Mouse (Mus musculus): ENCODE measurements around the gene Ugt1a10. TPM values are rescaled to one million over a fixed set of nuclear protein-coding genes. Genes with fewer than 3 reads are reported as not detected.
A peak's percentile ranks its signal among the peaks of the same experiment; 100 is the strongest.

Ugt1a10 gene
- polyA plus RNA-seq, 2 experiments: not detected

DNA sequence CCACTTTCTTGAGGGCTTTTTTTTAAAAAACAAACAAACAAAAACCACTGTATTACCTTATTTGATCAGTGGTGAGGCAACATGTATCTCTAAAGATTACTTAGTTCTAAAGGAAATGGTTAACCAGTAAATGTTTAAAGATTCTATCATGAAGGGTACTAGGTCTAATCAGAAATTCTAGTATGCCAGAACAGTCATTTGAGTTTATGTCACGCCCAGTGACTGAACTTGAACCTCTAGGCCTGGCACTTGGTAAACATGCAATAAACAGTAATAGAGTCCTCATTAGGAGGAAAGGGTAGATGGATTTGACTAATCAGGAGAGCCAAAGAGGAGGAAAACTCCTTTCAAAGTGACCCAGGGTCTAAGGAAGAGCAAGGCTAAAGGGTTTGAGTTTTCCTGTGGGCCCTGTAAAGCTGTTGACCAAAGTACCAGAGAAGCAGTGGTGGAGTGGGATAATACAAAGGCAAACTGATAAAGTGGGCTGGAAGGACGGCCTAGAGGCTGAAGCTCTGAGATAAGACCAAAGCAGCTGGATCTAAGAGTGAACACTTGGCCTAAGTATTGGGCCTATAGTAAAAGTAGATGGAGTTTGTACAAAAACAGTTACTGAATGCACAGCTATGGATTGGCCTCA lies 151.8 kb downstream of the Ugt1a10 start:
- ATAC-seq (ENCODE audit: low FRiP score, low read depth) (no peak), DNase-seq (ENCODE audit: low spot score) (no peak)
- Histone ChIP-seq H3K27me3 (ENCODE audit: control insufficient read depth, insufficient read depth, low read length) (no peaks in the 10 kb centered on the region), H3K4me1 (ENCODE audit: control insufficient read depth, insufficient read depth, low read length) (peaks cover 3% of the 10 kb centered on the region; the same call in 1 of the 2 replicates), H3K27ac (replicated peaks; ENCODE audit: low read depth, low read length) (no peak overlapping the region), H3K36me3 (ENCODE audit: control insufficient read depth, insufficient read depth, low read length) (no peaks in the 10 kb centered on the region), H3K9me3 (ENCODE audit: control insufficient read depth, low read length) (peaks cover 19% of the 10 kb centered on the region), H3K9ac (ENCODE audit: low read depth, low read length, severe bottlenecking) (no peak overlapping the region), H3K4me2 (replicated peaks; ENCODE audit: low read depth, low read length, severe bottlenecking) (no peak overlapping the region), H3K4me3 (replicated peaks; ENCODE audit: low read length) (no peak overlapping the region)
- WGBS: 71% methylated on average over 2 of the region's 2 CpGs
- TF ChIP-seq POLR2A (IDR thresholded peaks at IDR 0.05; ENCODE audit: borderline replicate concordance, extremely low read depth, insufficient read depth, insufficient read length): no peak

GRCm38 (mm10) chr1:88211812-88212211 lies 156.6 kb downstream of the Ugt1a10 start, which contains the start of gene Ugt1a1:
Gene Ugt1a1, plus strand, starts transcription at chr1:88211959.
- no peak within 1 kb of the TSS for H3K27ac ChIP-seq (replicated peaks; ENCODE audit: low read depth, low read length)
- H3K36me3 ChIP-seq (ENCODE audit: control insufficient read depth, insufficient read depth, low read length): no peaks in the 10 kb centered on the region
- peaks cover 52% of the 10 kb centered on the region for H3K9me3 ChIP-seq (ENCODE audit: control insufficient read depth, low read length)
- no peaks in the 10 kb centered on the region for H3K27me3 ChIP-seq (ENCODE audit: control insufficient read depth, insufficient read depth, low read length)
- H3K9ac ChIP-seq (ENCODE audit: low read depth, low read length, severe bottlenecking): no peak within 1 kb of the TSS
- WGBS: 68% methylated on average over 8 of the region's 8 CpGs
- ATAC-seq (ENCODE audit: low FRiP score, low read depth) (no peak), DNase-seq (ENCODE audit: low spot score) (peak; percentile 80)
- TF ChIP-seq POLR2A (IDR thresholded peaks at IDR 0.05; ENCODE audit: borderline replicate concordance, extremely low read depth, insufficient read depth, insufficient read length): no peak
- H3K4me1 ChIP-seq (ENCODE audit: control insufficient read depth, insufficient read depth, low read length): no peaks in the 10 kb centered on the region
- H3K4me3 ChIP-seq (replicated peaks; ENCODE audit: low read length): no peak within 1 kb of the TSS
- H3K4me2 ChIP-seq (replicated peaks; ENCODE audit: low read depth, low read length, severe bottlenecking): no peak within 1 kb of the TSS

GRCm38 (mm10) chr1:88212341-88213045 lies 157.3 kb downstream of the Ugt1a10 start:
- peak; percentile 2; the same call in 1 of the 2 replicates for ATAC-seq (ENCODE audit: low FRiP score, low read depth)
- Histone ChIP-seq H3K27me3 (ENCODE audit: control insufficient read depth, insufficient read depth, low read length) (no peaks in the 10 kb centered on the region), H3K4me2 (replicated peaks; ENCODE audit: low read depth, low read length, severe bottlenecking) (no peak overlapping the region), H3K4me1 (ENCODE audit: control insufficient read depth, insufficient read depth, low read length) (no peaks in the 10 kb centered on the region), H3K9me3 (ENCODE audit: control insufficient read depth, low read length) (peaks cover 59% of the 10 kb centered on the region), H3K4me3 (replicated peaks; ENCODE audit: low read length) (no peak overlapping the region), H3K9ac (ENCODE audit: low read depth, low read length, severe bottlenecking) (no peak overlapping the region), H3K27ac (replicated peaks; ENCODE audit: low read depth, low read length) (no peak overlapping the region), H3K36me3 (ENCODE audit: control insufficient read depth, insufficient read depth, low read length) (no peaks in the 10 kb centered on the region)
- TF ChIP-seq POLR2A (IDR thresholded peaks at IDR 0.05; ENCODE audit: borderline replicate concordance, extremely low read depth, insufficient read depth, insufficient read length): no peak
- peak; percentile 9 for DNase-seq (ENCODE audit: low spot score)
- 62% methylated on average over 8 of the region's 8 CpGs for WGBS

DNA sequence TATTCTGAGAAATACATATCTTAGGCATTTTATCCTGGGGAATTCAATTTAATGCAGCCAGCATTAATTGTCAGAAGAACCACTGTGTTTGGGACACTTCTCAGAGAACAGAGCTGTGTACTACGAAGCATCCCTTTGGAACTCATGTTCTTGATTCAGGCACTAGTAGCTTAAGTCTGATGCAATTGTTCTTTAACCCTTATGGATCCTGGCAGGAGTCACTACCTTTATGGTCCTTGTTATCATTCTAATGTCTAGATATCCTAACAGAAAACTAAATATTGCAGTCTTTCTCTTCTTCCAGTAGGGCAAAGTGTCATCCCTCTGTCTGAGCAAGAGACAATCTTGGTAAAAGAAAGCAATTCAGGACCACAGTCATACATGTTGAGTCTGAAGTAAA lies 157.9 kb downstream of the Ugt1a10 start:
- Histone ChIP-seq H3K36me3 (ENCODE audit: control insufficient read depth, insufficient read depth, low read length) (no peaks in the 10 kb centered on the region), H3K4me3 (replicated peaks; ENCODE audit: low read length) (no peak overlapping the region), H3K4me2 (replicated peaks; ENCODE audit: low read depth, low read length, severe bottlenecking) (no peak overlapping the region), H3K4me1 (ENCODE audit: control insufficient read depth, insufficient read depth, low read length) (no peaks in the 10 kb centered on the region), H3K27me3 (ENCODE audit: control insufficient read depth, insufficient read depth, low read length) (no peaks in the 10 kb centered on the region), H3K9ac (ENCODE audit: low read depth, low read length, severe bottlenecking) (no peak overlapping the region), H3K27ac (replicated peaks; ENCODE audit: low read depth, low read length) (no peak overlapping the region), H3K9me3 (ENCODE audit: control insufficient read depth, low read length) (peaks cover 61% of the 10 kb centered on the region)
- DNase-seq (ENCODE audit: low spot score) (no peak), ATAC-seq (ENCODE audit: low FRiP score, low read depth) (no peak)
- no peak for TF ChIP-seq POLR2A (IDR thresholded peaks at IDR 0.05; ENCODE audit: borderline replicate concordance, extremely low read depth, insufficient read depth, insufficient read length)
- WGBS: 74% methylated on average over 1 of the region's 1 CpGs

GRCm38 (mm10) chr1:88213766-88214461 lies 158.7 kb downstream of the Ugt1a10 start:
- Histone ChIP-seq H3K4me1 (ENCODE audit: control insufficient read depth, insufficient read depth, low read length) (no peaks in the 10 kb centered on the region), H3K4me3 (replicated peaks; ENCODE audit: low read length) (no peak overlapping the region), H3K9ac (ENCODE audit: low read depth, low read length, severe bottlenecking) (no peak overlapping the region), H3K36me3 (ENCODE audit: control insufficient read depth, insufficient read depth, low read length) (no peaks in the 10 kb centered on the region), H3K4me2 (replicated peaks; ENCODE audit: low read depth, low read length, severe bottlenecking) (no peak overlapping the region), H3K9me3 (ENCODE audit: control insufficient read depth, low read length) (peaks cover 61% of the 10 kb centered on the region), H3K27ac (replicated peaks; ENCODE audit: low read depth, low read length) (no peak overlapping the region), H3K27me3 (ENCODE audit: control insufficient read depth, insufficient read depth, low read length) (no peaks in the 10 kb centered on the region)
- 79% methylated on average over 2 of the region's 2 CpGs for WGBS
- peak; percentile 21 for DNase-seq (ENCODE audit: low spot score)
- ATAC-seq (ENCODE audit: low FRiP score, low read depth): no peak
- no peak for TF ChIP-seq POLR2A (IDR thresholded peaks at IDR 0.05; ENCODE audit: borderline replicate concordance, extremely low read depth, insufficient read depth, insufficient read length)
